Mouse (Mus musculus) spleen, embryonic (tissue): ENCODE measurements around the gene Selenoo.

Experiments
- CTCF ChIA-PET: fragments of 350-600 bp; sonication (Branson Sonifier 250); formaldehyde crosslinking; loops from one replicate; lab custom pipeline; 2022; lab: Charles Lee

The Selenoo gene

DNA sequence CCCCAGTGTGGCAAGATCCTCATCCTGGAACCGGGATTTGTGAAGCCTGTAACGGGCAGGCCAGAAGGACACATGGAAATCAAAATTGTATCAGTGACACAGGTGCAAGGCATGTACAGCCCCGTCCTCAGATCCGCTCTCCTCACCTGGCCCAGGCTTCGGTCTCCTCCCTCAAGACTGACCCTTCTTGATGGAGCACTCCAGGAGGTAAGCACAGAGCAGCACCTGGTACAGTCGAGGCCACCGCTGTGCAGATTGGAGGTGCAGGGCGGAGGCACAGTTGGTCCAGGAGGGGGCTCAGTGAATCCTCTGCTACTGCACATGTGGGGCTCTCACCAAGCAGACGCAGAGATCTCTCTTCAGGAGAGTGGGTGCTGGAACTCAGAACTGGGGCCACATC is 36.5 kb downstream of the Selenoo start:
- CTCF ChIA-PET = no interaction called here

DNA sequence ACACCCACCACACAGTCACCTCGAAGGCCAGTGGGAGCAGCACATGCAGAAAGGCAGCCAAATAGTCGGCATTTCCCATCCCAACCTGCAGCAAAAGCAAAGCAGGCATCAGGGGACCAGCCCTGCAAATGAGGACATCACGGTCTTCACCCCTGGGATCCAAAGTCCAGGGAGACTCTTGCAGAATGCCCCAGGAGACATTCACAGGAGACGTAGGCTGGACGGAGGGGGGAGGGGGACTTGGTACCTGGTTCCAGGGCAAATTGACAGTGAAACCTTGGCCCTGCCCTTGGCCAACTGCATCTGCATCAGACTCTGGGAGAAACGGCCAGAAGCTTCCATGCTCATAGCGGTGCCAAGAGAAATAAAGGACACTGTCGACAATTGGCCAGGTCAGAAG is 37.7 kb downstream of the Selenoo start:
- CTCF ChIA-PET = interaction anchor here (3.4 kb wide), 1 partner anchor 19 kb away, joined by 15 read pairs; no protein-coding TSS in a partner anchor

- CTCF ChIA-PET = interaction anchor here (0.5 to 3.4 kb wide), 3 partner anchors 18 to 96 kb away, joined by 3 to 15 read pairs (median 5); no protein-coding TSS in a partner anchor
Observed at GRCm38 (mm10) chr15:89127364-89127940, 38.6 kb downstream of the Selenoo start.

DNA sequence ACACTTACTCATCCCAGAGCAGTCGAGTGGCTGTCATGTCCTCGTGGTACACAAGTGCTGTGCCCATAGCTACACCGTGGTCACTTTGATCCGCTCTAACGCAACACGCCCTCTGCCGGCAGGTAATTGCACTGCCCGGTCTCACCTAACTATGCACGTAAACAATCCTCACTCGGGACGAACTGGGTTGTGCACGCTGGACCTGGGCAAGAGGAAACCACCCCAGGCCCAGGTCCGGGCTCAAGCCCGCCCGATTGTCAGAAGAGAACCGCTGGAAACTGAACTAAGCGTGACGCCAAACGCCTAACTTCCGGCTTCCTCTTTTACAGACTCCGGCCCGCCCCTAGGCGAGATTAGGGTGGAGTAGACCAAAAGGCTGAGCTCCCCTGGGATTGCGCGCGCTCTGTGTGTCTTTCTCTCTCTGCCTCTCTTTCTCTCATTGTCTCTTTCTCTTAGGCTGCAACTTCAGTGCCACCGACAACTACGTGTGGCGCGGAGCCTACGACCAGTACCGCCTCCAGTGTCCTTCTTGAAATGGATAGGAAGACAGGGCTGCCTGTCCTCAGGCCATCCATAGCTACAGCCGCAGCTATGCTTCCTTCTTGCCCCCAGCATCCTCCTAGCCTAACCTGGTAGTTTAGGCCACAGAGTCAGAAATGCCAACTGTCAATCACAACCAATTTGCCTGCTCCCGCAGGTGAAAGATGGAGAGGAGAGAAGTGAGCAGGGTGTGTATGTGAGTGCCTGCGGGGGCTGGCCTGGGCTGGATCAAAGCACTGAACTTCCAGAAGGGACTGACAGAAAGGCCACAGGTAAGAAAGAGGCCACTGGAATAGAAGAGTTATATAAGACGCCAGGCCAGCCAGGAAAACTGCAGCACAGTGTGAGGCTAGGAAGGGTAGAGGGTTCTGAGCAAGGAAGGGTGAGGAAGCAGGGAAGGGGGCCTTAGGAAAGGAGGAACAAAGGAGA is 39.8 kb downstream of the Selenoo start, which contains the start of gene Hdac10:
Gene Hdac10, minus strand, starts transcription at position 319 of the 969 bp plus-strand sequence.
- CTCF ChIA-PET = interaction anchor here (0.6 to 3.4 kb wide), 3 partner anchors 17 to 117 kb away, joined by 3 to 15 read pairs (median 4); no protein-coding TSS in a partner anchor

GRCm38 (mm10) chr15:89130245-89130644 is 41.4 kb downstream of the Selenoo start:
- CTCF ChIA-PET = interaction anchor here (0.7 to 3.4 kb wide), 4 partner anchors 11 to 225 kb away, joined by 3 to 15 read pairs (median 4); partner anchors contain the start of genes Lmf2 and Ncaph2

DNA sequence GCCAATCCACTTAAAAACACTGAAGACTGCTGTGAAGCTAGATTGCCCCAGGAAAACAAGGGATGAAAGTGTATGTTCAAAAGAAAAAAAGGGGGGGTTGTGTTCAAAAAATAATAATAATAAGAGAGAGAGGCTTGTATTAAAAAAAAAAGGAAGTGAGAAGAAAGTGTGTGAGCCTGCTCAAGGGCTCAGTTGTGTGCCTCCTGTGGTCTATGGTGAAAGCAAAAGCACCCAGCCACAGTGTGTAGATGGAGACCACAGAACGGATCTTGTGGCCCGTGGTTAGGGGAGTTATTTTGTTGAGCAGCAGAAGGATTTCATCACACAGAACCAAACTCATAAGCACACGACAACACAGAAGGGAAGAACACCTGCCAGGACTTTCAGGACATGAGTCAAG is 42.4 kb downstream of the Selenoo start:
- CTCF ChIA-PET = interaction anchor here (0.5 to 1.4 kb wide), 3 partner anchors 10 to 224 kb away, joined by 4 to 6 read pairs (median 4); partner anchors contain the start of genes Lmf2 and Ncaph2

DNA sequence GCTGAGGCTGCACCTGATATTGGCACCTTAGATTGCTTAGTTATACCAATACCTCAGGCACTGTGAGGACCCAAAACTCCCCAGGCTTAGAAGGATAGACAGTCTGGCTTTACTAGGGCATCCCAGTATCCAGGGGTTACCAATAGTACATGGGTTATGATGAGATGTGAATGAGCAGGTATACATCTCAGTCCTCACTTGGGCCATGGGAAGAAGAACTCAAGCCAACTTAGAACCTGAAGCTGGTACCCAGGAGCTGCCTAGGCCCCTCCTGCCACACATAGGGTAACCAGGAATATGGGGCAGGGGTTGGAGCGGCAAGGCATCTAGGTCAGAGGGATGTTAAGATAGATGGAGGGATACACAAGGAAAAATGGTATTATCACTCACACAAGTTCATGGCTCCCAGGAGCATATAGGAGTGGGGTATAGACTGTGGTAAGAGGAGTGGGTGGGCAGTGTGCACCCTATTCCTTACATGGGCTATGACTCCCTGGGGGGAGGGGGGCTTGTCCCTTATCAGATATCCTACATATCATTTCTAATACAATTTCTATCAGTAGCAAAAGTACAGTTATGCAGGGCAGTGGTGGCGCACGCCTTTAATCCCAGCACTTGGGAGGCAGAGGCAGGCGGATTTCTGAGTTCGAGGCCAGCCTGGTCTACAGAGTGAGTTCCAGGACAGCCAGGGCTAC is 47.7 kb downstream of the Selenoo start:
- CTCF ChIA-PET = interaction anchor here (0.7 kb wide), 1 partner anchor 53 kb away, joined by 6 read pairs; no protein-coding TSS in a partner anchor

GRCm38 (mm10) chr15:89137378-89138045 is 48.6 kb downstream of the Selenoo start:
- CTCF ChIA-PET = interaction anchor here (0.6 to 0.7 kb wide), 2 partner anchors 52 to 72 kb away, joined by 3 to 6 read pairs; no protein-coding TSS in a partner anchor

DNA sequence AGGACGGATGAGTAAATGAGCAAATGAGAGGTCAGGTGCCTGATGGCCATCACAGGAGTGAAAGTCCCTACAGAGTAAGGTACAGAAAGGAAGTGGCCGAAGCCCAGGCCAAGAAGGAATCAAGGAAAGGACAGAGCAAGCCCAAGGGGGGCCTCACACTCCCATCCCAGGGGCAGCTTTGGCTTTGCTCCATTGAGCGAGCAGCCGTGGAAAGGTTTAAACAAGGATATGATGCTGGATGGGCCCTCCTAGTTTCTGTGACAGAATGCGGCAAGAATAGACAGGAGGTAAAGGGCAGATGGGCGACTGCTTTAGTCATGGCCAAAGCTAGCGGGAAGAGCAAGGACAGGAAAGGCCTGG is 49.1 kb downstream of the Selenoo start:
- CTCF ChIA-PET = interaction anchor here (0.6 kb wide), 1 partner anchor 71 kb away, joined by 3 read pairs; no protein-coding TSS in a partner anchor

- CTCF ChIA-PET = no interaction called here
Observed at GRCm38 (mm10) chr15:89138531-89138930, 49.6 kb downstream of the Selenoo start.

- CTCF ChIA-PET = no interaction called here
Observed at GRCm38 (mm10) chr15:89140048-89140658, 51.3 kb downstream of the Selenoo start.

DNA sequence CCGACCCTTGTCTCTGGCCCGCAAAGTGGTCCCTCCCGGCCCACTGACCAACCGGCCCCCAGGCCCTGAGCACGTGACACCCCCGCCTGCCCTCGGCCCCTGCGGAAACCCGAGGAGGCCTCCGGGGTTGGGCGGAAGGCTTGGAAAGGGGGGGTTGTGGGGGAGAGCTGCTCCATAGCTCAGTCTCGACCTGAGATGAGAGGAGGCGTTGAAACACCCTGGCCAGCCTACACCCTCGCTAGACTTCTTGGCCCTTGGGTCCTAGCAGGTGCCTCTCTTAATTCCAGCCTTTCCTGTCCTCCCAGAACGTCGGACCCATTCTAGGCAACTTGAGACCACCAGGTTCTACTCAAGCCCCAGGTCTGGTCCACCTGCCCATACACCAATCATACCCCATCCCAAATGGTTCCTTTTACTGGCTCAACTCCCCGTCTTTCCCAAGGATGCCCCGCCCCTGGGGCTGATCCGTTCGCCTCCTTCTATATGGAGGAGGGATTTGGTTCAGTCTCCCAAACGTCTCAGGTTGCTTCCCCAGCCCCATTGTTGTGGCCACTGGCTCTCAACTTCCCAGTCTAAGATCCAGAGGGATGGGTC is 51.9 kb downstream of the Selenoo start, which contains the start of gene Mapk12:
Gene Mapk12, minus strand, starts transcription at position 45 of the 594 bp plus-strand sequence.
- CTCF ChIA-PET = interaction anchor here (0.6 to 1.6 kb wide), 3 partner anchors 9 to 66 kb away, joined by 4 to 7 read pairs (median 6); no protein-coding TSS in a partner anchor

GRCm38 (mm10) chr15:89141443-89141842 is 52.6 kb downstream of the Selenoo start:
- CTCF ChIA-PET = interaction anchor here (0.5 to 1.6 kb wide), 4 partner anchors 9 to 70 kb away, joined by 4 to 7 read pairs (median 6); no protein-coding TSS in a partner anchor

DNA sequence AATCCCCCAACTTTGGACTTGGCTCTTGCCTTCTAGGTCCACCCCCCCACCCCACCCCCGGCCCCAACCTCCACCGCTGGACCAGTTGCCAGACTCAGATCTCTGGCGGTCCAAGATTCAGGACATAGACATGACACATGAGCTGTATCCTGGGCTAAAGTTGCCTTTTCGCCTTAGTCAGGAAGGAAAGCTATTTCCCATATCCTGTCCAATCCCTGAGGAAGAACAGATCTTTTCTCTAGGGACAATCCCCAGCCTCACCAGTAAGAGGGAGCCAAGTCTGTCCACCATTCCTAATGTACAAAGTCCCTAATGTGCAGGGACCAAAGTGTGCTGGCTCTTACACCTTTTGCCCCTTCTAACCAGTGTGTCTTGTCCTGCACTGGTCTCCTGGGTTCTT is 53.0 kb downstream of the Selenoo start:
- CTCF ChIA-PET = interaction anchor here (1.2 to 1.6 kb wide), 2 partner anchors 10 to 12 kb away, joined by 4 to 6 read pairs; no protein-coding TSS in a partner anchor

DNA sequence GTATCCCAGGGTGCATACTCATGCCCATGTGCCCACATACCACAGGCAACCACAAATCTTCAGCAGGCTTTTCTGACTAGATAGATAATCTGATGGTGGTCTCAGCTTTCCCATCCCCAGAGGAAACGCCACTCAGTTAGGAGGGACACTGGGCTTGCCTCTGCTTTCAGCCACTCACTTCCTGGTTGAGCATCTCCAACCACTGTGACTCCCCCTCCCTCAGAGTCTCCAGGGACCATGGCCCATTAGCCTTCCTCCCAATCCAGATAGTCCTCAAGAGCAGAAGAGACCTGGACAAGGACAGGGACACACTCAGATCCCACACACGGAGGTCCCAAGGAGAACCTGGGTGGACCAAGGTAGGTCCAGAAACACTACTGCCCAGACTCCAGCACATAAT is 54.2 kb downstream of the Selenoo start:
- CTCF ChIA-PET = interaction anchor here (0.6 kb wide), 1 partner anchor 129 kb away, joined by 16 read pairs; no protein-coding TSS in a partner anchor

DNA sequence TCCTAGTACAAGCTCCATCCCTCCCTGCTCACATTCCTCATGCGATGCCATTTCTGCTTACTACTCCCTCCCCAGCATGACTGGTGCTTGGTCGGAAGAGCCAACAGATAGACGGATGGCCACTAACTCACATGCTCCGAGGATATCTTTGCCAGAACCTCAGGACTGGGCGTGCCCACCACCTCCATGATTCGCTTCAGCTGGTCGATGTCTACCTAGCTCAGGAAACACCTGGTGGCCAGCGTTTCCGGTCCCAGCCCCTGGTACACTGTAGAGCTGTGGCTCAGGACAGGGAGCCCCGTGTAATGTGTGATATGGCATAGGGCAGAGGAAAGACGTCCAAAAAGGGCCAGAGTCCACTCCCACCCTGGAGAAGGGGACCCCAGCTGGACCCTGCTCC is 56.1 kb downstream of the Selenoo start:
- CTCF ChIA-PET = interaction anchor here (2.6 kb wide), 1 partner anchor 16 kb away, joined by 15 read pairs; the partner anchor contains the start of gene Hdac10

DNA sequence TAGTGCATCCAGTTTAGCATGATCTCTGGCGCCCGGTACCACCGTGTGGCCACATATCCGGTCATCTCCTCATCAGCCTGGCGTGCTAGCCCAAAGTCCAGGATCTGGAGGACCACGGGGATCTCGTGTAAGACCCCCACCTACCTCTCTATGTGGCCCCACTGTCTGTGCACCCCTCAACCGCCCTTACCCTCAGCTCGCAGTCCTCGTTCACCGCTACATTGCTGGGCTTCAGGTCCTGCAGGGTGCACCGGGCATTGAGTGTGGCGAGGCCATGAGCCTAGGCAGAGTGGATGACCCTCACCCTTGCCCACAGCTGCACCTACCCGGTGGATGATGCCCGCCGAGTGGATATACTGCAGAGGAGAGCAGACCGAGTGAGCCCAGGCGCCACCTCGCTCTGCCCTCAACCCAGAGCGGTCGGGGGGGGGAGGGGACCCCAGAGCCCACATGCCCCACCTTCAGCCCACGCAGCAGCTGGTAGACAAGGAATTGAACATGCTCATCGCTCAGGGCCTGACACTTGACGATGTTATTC is 57.0 kb downstream of the Selenoo start:
- CTCF ChIA-PET = interaction anchor here (0.6 to 2.6 kb wide), 4 partner anchors 12 to 176 kb away, joined by 3 to 15 read pairs (median 4); partner anchors contain the start of gene Hdac10

GRCm38 (mm10) chr15:89146537-89146936 is 57.7 kb downstream of the Selenoo start:
- CTCF ChIA-PET = interaction anchor here (0.6 to 2.6 kb wide), 4 partner anchors 12 to 175 kb away, joined by 3 to 15 read pairs (median 4); partner anchors contain the start of gene Hdac10
